Mouse (Mus musculus) G1E (cell line): ENCODE measurements around the gene Fosb. TPM values are rescaled to one million over a fixed set of nuclear protein-coding genes. Genes with fewer than 3 reads are reported as not detected.

Source experiments
- ATAC-seq: 2 replicates; pipeline ENCODE4 v1.8.0; 2016; ENCODE audit warnings: mild to moderate bottlenecking; ENCODE audit not compliant: insufficient number of reproducible peaks, poor library complexity, low FRiP score, severe bottlenecking; ENCODE audit errors: extremely low read depth
- DNase-seq: peaks from one replicate; pipeline ENCODE4 v3.0.0; 2012; ENCODE audit warnings: low spot score
- H3K27me3 ChIP-seq: 2 replicates; pipeline ENCODE4 v1.6.1; 2012; ENCODE audit warnings: mild to moderate bottlenecking, low read length, inconsistent platforms; ENCODE audit not compliant: insufficient read depth
- H3K36me3 ChIP-seq: replicated peaks from 2 replicates; pipeline ENCODE3; 2012; ENCODE audit warnings: mild to moderate bottlenecking, inconsistent platforms
- H3K4me1 ChIP-seq: 2 replicates; pipeline ENCODE4 v1.6.1; 2012; ENCODE audit warnings: low read depth, low read length, inconsistent platforms, mixed read lengths; ENCODE audit not compliant: insufficient read depth
- H3K4me3 ChIP-seq: 2 replicates; pipeline ENCODE4 v1.5.1; 2012; ENCODE audit warnings: low read depth, mild to moderate bottlenecking, inconsistent platforms, low read length, moderate library complexity, mixed read lengths
- H3K9me3 ChIP-seq: replicated peaks from 2 replicates; pipeline ENCODE4 v1.6.1; 2012; ENCODE audit warnings: inconsistent platforms
- CTCF ChIP-seq: IDR thresholded peaks from 2 replicates; pipeline ENCODE4 v1.5.1; 2012; ENCODE audit warnings: low read depth, low read length, inconsistent platforms, mixed read lengths
- GATA1 ChIP-seq: IDR thresholded peaks from 2 replicates; pipeline ENCODE4 v1.6.1; 2012; ENCODE audit warnings: borderline replicate concordance, low read length, inconsistent platforms, mixed read lengths
- GATA2 ChIP-seq: IDR thresholded peaks from 2 replicates; pipeline ENCODE4 v1.6.1; 2012; ENCODE audit warnings: low read depth, low read length, inconsistent platforms, borderline replicate concordance
- POLR2AphosphoS5 ChIP-seq: IDR thresholded peaks from 2 replicates; pipeline ENCODE4 v1.6.1; 2012; ENCODE audit warnings: low read depth, low read length, inconsistent platforms; ENCODE audit not compliant: insufficient replicate concordance
- TAL1 ChIP-seq: conservative IDR thresholded peaks from 2 replicates; pipeline ENCODE4 v1.6.1; 2012; ENCODE audit warnings: low read depth, low read length, inconsistent platforms, mixed read lengths
- polyA plus RNA-seq: library from polyadenylated mRNA; stranded (reverse); fragments of >175 nt; gene quantifications from 2 replicates; pipeline ENCODE4 v1.2.3, GENCODE M21; 2012
- total RNA-seq, 2 experiments: library from RNA; stranded (forward) in 1 of 2; stranded (reverse) in 1 of 2; fragments of 200-1000 nt in 1 of 2; fragments of >200 nt in 1 of 2; fragmentation: Nextera tagmentation in 1 of 2; gene quantifications; 2 replicates each; pipeline ENCODE4 v1.2.3; 2014 to 2017

Fosb gene
- total and polyA plus RNA-seq, 3 experiments: 0.38 to 0.61 TPM; not detected in 1

GRCm38 (mm10) chr7:19269721-19270441 lies 40.0 kb downstream of the Fosb start:
- Histone ChIP-seq H3K36me3 (peaks cover 42% of the 10 kb centered on the region), H3K27me3 (no peaks in the 10 kb centered on the region), H3K9me3 (no peaks in the 10 kb centered on the region), H3K4me1 (peaks cover 65% of the 10 kb centered on the region), H3K4me3 (peak overlapping the region; percentile 77)
- peak; percentile 81 for DNase-seq
- peak; percentile 9; the same call in 1 of the 2 replicates for ATAC-seq
- TF ChIP-seq POLR2AphosphoS5: no peak
- TF ChIP-seq TAL1: no peak
- no peak for TF ChIP-seq GATA1
- TF ChIP-seq GATA2: no peak
- no peak for TF ChIP-seq CTCF

DNA sequence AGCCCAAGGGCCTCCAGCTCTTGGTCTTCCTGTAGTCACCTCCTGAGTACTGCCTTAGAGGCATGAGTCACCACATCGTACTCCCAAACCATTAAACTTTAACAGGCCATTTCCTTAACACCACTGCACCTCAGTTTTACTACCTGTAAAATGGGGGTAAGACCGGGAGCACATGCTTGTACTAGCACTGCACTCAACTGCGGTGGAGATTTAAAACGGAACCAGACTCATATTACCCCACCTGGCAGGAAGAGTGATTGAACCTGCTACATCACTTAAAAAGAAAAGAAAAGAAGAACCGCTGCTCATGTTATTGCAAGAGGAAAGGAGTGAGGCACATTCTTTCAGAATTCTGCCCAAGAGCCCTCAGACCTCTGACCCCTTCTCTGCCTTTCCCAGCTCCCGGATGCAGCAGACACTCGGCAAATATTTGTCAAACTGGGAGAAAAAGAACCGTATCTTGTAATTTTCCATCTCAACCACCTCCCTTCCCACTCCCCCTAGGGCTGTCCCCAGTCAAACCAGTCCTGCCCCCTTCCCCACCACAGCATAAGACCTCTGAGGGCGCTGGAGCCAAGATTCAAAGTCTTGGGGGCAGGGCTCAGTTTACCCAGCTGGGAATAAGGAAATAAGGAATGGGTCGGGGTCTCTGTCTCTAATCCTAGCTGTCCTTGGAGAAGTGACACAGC lies 40.7 kb downstream of the Fosb start:
- H3K4me1 ChIP-seq: peaks cover 68% of the 10 kb centered on the region
- H3K9me3 ChIP-seq: no peaks in the 10 kb centered on the region
- peak overlapping the region; percentile 77 for H3K4me3 ChIP-seq
- H3K36me3 ChIP-seq: peaks cover 49% of the 10 kb centered on the region
- no peaks in the 10 kb centered on the region for H3K27me3 ChIP-seq
- ATAC-seq (no peak), DNase-seq (no peak)
- TF ChIP-seq CTCF: no peak
- TF ChIP-seq GATA2: no peak
- no peak for TF ChIP-seq POLR2AphosphoS5
- TF ChIP-seq GATA1: no peak
- TF ChIP-seq TAL1: no peak

- no peaks in the 10 kb centered on the region for H3K27me3 ChIP-seq
- peaks cover 70% of the 10 kb centered on the region for H3K36me3 ChIP-seq
- no peaks in the 10 kb centered on the region for H3K9me3 ChIP-seq
- DNase-seq (no peak), ATAC-seq (no peak)
- H3K4me3 ChIP-seq: peak overlapping the region; percentile 59; the same call in 1 of the 2 replicates
- peaks cover 76% of the 10 kb centered on the region for H3K4me1 ChIP-seq
- TF ChIP-seq CTCF: no peak
- TF ChIP-seq POLR2AphosphoS5: no peak
- no peak for TF ChIP-seq GATA1
Measured at GRCm38 (mm10) chr7:19267051-19267450, 42.8 kb downstream of the Fosb start.

DNA sequence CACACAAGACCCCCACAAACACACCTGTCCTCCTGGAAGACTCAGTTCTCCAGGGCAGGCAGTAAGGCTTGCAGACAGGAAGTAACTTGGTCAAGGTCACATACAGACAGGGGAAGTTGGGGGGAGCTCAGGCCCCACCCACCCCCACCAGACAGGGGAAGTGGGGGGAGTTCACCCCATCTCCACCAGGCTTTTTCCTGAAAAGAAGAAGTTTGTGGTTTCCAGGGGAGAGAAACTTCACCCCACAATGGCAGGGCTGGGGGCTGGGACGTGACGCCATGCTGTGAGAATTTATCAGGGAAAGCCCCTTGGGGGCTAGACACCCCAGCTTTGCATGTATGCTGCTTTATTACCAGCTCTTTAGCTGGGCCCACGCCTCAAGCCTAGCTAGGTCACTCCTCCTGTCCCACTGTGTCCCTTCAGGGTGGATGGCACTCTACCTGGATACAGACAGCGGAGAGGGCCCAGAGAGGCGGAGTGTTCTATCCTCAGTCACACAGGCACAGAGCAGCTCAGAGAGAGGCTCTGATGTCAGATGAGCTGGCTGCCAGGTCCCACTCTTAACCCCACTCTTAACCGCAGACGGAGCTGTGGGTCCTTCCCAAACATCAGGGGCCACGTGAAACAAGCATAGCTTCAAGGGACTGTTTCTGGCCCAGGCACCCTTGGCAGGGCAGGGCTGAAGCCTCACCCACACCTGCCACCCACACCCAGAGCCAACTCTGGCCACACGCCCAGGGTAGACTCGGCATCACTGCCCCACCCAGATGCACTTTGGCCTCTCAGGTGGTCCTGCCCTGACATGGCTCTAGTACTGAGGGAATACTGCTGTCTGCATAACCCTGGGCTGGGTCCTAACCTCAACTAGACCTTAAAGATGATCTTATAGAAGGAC lies 43.7 kb downstream of the Fosb start:
- peak; percentile 81 for DNase-seq
- Histone ChIP-seq H3K4me1 (peaks cover 84% of the 10 kb centered on the region), H3K36me3 (peaks cover 78% of the 10 kb centered on the region), H3K9me3 (no peaks in the 10 kb centered on the region), H3K27me3 (no peaks in the 10 kb centered on the region), H3K4me3 (peak overlapping the region; percentile 67)
- TF ChIP-seq CTCF: no peak
- peak; percentile 55 for ATAC-seq

GRCm38 (mm10) chr7:19265147-19265546 lies 44.7 kb downstream of the Fosb start:
- Histone ChIP-seq H3K27me3 (no peaks in the 10 kb centered on the region), H3K4me1 (peaks cover 93% of the 10 kb centered on the region), H3K9me3 (no peaks in the 10 kb centered on the region), H3K4me3 (peak overlapping the region; percentile 67), H3K36me3 (peaks cover 88% of the 10 kb centered on the region)
- ATAC-seq (no peak), DNase-seq (peak; percentile 56)
- TF ChIP-seq GATA2 (no peak), GATA1 (no peak), CTCF (no peak), TAL1 (no peak), POLR2AphosphoS5 (no peak)

GRCm38 (mm10) chr7:19258336-19258735 lies 51.5 kb downstream of the Fosb start:
- TF ChIP-seq TAL1 (no peak), POLR2AphosphoS5 (no peak), GATA1 (no peak), CTCF (no peak), GATA2 (no peak)
- H3K4me3 ChIP-seq: no peak overlapping the region
- no peak for DNase-seq
- peaks cover 68% of the 10 kb centered on the region for H3K4me1 ChIP-seq
- ATAC-seq: no peak
- H3K36me3 ChIP-seq: peaks cover 95% of the 10 kb centered on the region
- no peaks in the 10 kb centered on the region for H3K27me3 ChIP-seq
- no peaks in the 10 kb centered on the region for H3K9me3 ChIP-seq
